ENCODE assay signal across 17 mouse cellular contexts in the genomic region with DNA sequence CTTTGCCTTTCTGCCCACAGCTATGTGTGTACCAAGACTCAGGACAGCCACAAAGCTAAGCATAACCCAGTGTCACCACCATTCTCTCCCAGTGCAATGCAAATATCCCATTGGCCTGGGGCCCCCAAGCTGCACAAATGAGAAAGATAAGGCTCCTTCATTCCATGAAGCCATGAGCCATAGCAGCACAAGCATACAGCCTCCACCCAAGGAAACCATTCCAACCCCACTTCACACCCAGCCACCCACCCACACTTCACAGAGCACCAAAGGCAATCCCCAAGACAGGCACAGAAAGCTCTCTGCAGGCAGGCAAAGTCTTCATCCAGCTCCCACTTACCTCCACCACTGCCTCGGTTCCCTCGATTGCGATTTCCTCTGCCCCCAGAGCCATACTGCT. TPM values are rescaled to one million over a fixed set of nuclear protein-coding genes. Genes with fewer than 3 reads are reported as not detected.
DNase-seq lines count a peak whose midpoint lies in the region; ATAC-seq and TF ChIP-seq lines count a peak whose summit lies in the region.
"Had no signal": no experiment of that assay in that cellular context is flagged by ENCODE, and none has a peak within 500 bp of the region (broad histone marks: within the 10 kb centered on the region; RNA-seq: fewer than 3 reads in every experiment).

No protein-coding gene starts in this region.

- TF ChIP-seq RAD21 in MEL (IDR thresholded peaks at IDR 0.05; ENCODE audit: low read depth, low read length): no peak

- no peak for DNase-seq in hindbrain, embryonic 10.5 days (ENCODE audit: low spot score)
- no peak for DNase-seq in hindbrain, postnatal 0 days (ENCODE audit: low spot score)
- DNase-seq in midbrain, embryonic 11.5 days (ENCODE audit: low spot score, missing footprints): peak; percentile 90
- no peak for DNase-seq in MEL (ENCODE audit: low read depth, low spot score)
- no peak for DNase-seq in limb, embryonic 10.5 days (ENCODE audit: low spot score)
- no peak for DNase-seq in frontal cortex, postnatal 14 days (ENCODE audit: low spot score in 2 of 2)
- DNase-seq: cerebellum, adult 2 months; embryo, embryonic 11 days; layer of hippocampus, adult 9-11 months; lung, postnatal 4 days; right cerebral cortex, postnatal 25 days; thymus, adult 2 months had no signal

- H3K9me3 ChIP-seq in hindbrain, embryonic 10.5 days: no peaks in the 10 kb centered on the region
- H3K9me3 ChIP-seq in hindbrain, postnatal 0 days (ENCODE audit: low read length): no peaks in the 10 kb centered on the region
- H3K9me3 ChIP-seq in midbrain, embryonic 11.5 days (ENCODE audit: control insufficient read depth, low read length): no peaks in the 10 kb centered on the region
- H3K9me3 ChIP-seq in midbrain, embryonic 16.5 days (replicated peaks; ENCODE audit: control insufficient read depth, low read length, poor library complexity, severe bottlenecking): no peaks in the 10 kb centered on the region
- no peaks in the 10 kb centered on the region for H3K9me3 ChIP-seq in MEL (replicated peaks; ENCODE audit: insufficient read depth, low read length)
- H3K9me3 ChIP-seq in limb, embryonic 10.5 days (replicated peaks): no peaks in the 10 kb centered on the region
- H3K9me3 ChIP-seq: heart, embryonic 12.5 days; hindbrain, embryonic 15.5 days; liver, embryonic 15.5 days had no signal

- 90% methylated on average over 3 of the region's 3 CpGs for WGBS in hindbrain, embryonic 10.5 days
- WGBS in hindbrain, postnatal 0 days: 90% methylated on average over 3 of the region's 3 CpGs
- WGBS in midbrain, embryonic 11.5 days: 93% methylated on average over 3 of the region's 3 CpGs
- 88% methylated on average over 3 of the region's 3 CpGs for WGBS in midbrain, embryonic 16.5 days
- WGBS in limb, embryonic 10.5 days: 94% methylated on average over 3 of the region's 3 CpGs

- peaks cover 48% of the 10 kb centered on the region for H3K79me2 ChIP-seq in MEL (ENCODE audit: control insufficient read depth, insufficient read depth, low read length, poor library complexity)

- TF ChIP-seq EP300 in MEL (IDR thresholded peaks at IDR 0.05; ENCODE audit: low read depth in 1 of 2, low read length in 2 of 2): no peak

- H3K4me2 ChIP-seq in hindbrain, postnatal 0 days (ENCODE audit: low read depth, low read length): no peak overlapping the region
- H3K4me2 ChIP-seq in midbrain, embryonic 11.5 days: no peak overlapping the region
- no peak overlapping the region for H3K4me2 ChIP-seq in midbrain, embryonic 16.5 days (ENCODE audit: low read length)
- H3K4me2 ChIP-seq: heart, embryonic 12.5 days; hindbrain, embryonic 15.5 days; liver, embryonic 15.5 days had no signal

- peaks cover 86% of the 10 kb centered on the region for H3K36me3 ChIP-seq in hindbrain, embryonic 10.5 days
- H3K36me3 ChIP-seq in hindbrain, postnatal 0 days (ENCODE audit: insufficient read depth, low read length): peaks cover 72% of the 10 kb centered on the region
- H3K36me3 ChIP-seq in midbrain, embryonic 11.5 days (ENCODE audit: control insufficient read depth, insufficient read depth, low read length): peaks cover 66% of the 10 kb centered on the region
- peaks cover 55% of the 10 kb centered on the region for H3K36me3 ChIP-seq in midbrain, embryonic 16.5 days (ENCODE audit: control insufficient read depth, insufficient read depth, low read length)
- peaks cover 40 to 53% of the 10 kb centered on the region in 2 experiments for H3K36me3 ChIP-seq in MEL (ENCODE audit: control insufficient read depth in 1 of 2, insufficient read depth in 2 of 2, low read length in 2 of 2)
- H3K36me3 ChIP-seq in limb, embryonic 10.5 days: peaks cover 88% of the 10 kb centered on the region

- no peak overlapping the region for H3K27ac ChIP-seq in hindbrain, embryonic 10.5 days
- H3K27ac ChIP-seq in hindbrain, postnatal 0 days: no peak overlapping the region
- H3K27ac ChIP-seq in midbrain, embryonic 11.5 days (ENCODE audit: low read depth, low read length): no peak overlapping the region
- H3K27ac ChIP-seq in midbrain, embryonic 16.5 days (ENCODE audit: low read length): no peak overlapping the region
- no peak overlapping the region for H3K27ac ChIP-seq in MEL (ENCODE audit: control insufficient read depth, low read depth, low read length)
- H3K27ac ChIP-seq in limb, embryonic 10.5 days: no peak overlapping the region
- H3K27ac ChIP-seq: hindbrain, embryonic 15.5 days; liver, embryonic 15.5 days had no signal

- H3K27me3 ChIP-seq in hindbrain, embryonic 10.5 days (ENCODE audit: insufficient read depth, poor library complexity, severe bottlenecking): no peaks in the 10 kb centered on the region
- no peaks in the 10 kb centered on the region for H3K27me3 ChIP-seq in hindbrain, postnatal 0 days (ENCODE audit: insufficient read depth, low read length)
- no peaks in the 10 kb centered on the region for H3K27me3 ChIP-seq in midbrain, embryonic 11.5 days (ENCODE audit: control insufficient read depth, insufficient read depth, low read length)
- H3K27me3 ChIP-seq in midbrain, embryonic 16.5 days (ENCODE audit: control insufficient read depth, insufficient read depth, low read depth, low read length): no peaks in the 10 kb centered on the region
- H3K27me3 ChIP-seq in MEL (ENCODE audit: control insufficient read depth in 1 of 2, insufficient read depth in 2 of 2, low read length in 2 of 2): no peaks in the 10 kb centered on the region
- H3K27me3 ChIP-seq in limb, embryonic 10.5 days (ENCODE audit: low read depth, poor library complexity, severe bottlenecking): no peaks in the 10 kb centered on the region
- H3K27me3 ChIP-seq: heart, embryonic 12.5 days; hindbrain, embryonic 15.5 days; liver, embryonic 15.5 days had no signal

- peaks cover 45% of the 10 kb centered on the region for H3K4me1 ChIP-seq in hindbrain, embryonic 10.5 days (replicated peaks)
- H3K4me1 ChIP-seq in hindbrain, postnatal 0 days (ENCODE audit: insufficient read depth, low read length): no peaks in the 10 kb centered on the region
- peaks cover 23% of the 10 kb centered on the region for H3K4me1 ChIP-seq in midbrain, embryonic 11.5 days (ENCODE audit: control insufficient read depth, insufficient read depth, low read length)
- peaks cover 28% of the 10 kb centered on the region for H3K4me1 ChIP-seq in midbrain, embryonic 16.5 days (ENCODE audit: control insufficient read depth, insufficient read depth, low read length)
- peaks cover 0 to 19% of the 10 kb centered on the region in 2 experiments; a peak in 3 of 4 replicates for H3K4me1 ChIP-seq in MEL (ENCODE audit: control insufficient read depth in 1 of 2, insufficient read depth in 2 of 2, low read length in 2 of 2)
- peaks cover 33% of the 10 kb centered on the region for H3K4me1 ChIP-seq in limb, embryonic 10.5 days

- no peak overlapping the region for H3K9ac ChIP-seq in hindbrain, postnatal 0 days (replicated peaks; ENCODE audit: low read length)
- H3K9ac ChIP-seq in midbrain, embryonic 11.5 days (ENCODE audit: low read length): no peak overlapping the region
- H3K9ac ChIP-seq in midbrain, embryonic 16.5 days (ENCODE audit: low read depth, low read length): no peak overlapping the region
- H3K9ac ChIP-seq in MEL (ENCODE audit: control insufficient read depth, low read depth, low read length, poor library complexity, severe bottlenecking): no peak overlapping the region
- H3K9ac ChIP-seq: heart, embryonic 12.5 days; hindbrain, embryonic 15.5 days; liver, embryonic 15.5 days had no signal

- peak overlapping the region; percentile 23 for H3K4me3 ChIP-seq in hindbrain, embryonic 10.5 days
- no peak overlapping the region for H3K4me3 ChIP-seq in hindbrain, postnatal 0 days (ENCODE audit: low read length)
- H3K4me3 ChIP-seq in midbrain, embryonic 11.5 days (ENCODE audit: low read depth, low read length): no peak overlapping the region
- H3K4me3 ChIP-seq in midbrain, embryonic 16.5 days (ENCODE audit: low read depth, low read length): no peak overlapping the region
- no peak overlapping the region for H3K4me3 ChIP-seq in MEL (ENCODE audit: control insufficient read depth in 1 of 2, insufficient read depth in 1 of 2, low read depth in 2 of 2, low read length in 2 of 2)
- 0 out of 2 replicates have a peak overlapping the region, but pooled peaks have one; percentile 6 for H3K4me3 ChIP-seq in limb, embryonic 10.5 days
- H3K4me3 ChIP-seq: heart, embryonic 12.5 days; hindbrain, embryonic 15.5 days; liver, embryonic 15.5 days had no signal

- TF ChIP-seq POLR2A in MEL (IDR thresholded peaks at IDR 0.05; ENCODE audit: control insufficient read depth in 1 of 2, insufficient read depth in 1 of 2, low read depth in 1 of 2, low read length in 2 of 2, poor library complexity in 1 of 2): peak in 1 of 2 experiments; percentile 42; a peak in 2 of 4 replicates

- ATAC-seq in hindbrain, postnatal 0 days: no peak
- ATAC-seq in midbrain, embryonic 11.5 days (ENCODE audit: low FRiP score): no peak
- ATAC-seq in midbrain, embryonic 16.5 days: no peak
- ATAC-seq: CD4-positive, CD25-positive, alpha-beta regulatory T cell, adult 4 months had no signal

- no peak for TF ChIP-seq CTCF in hindbrain, postnatal 0 days (IDR thresholded peaks at IDR 0.05; ENCODE audit: low read depth)
- no peak for TF ChIP-seq CTCF in MEL (IDR thresholded peaks at IDR 0.05 in 2 of 3, conservative IDR thresholded peaks at IDR 0.05 in 1 of 3; ENCODE audit: control insufficient read depth in 1 of 3, insufficient read depth in 1 of 3, low read depth in 2 of 3, low read length in 3 of 3, poor library complexity in 1 of 3, severe bottlenecking in 1 of 3)

RNA-seq across cellular contexts. Expression of gene Hnrnpab, which starts 4.4 kb away (rescaled TPM):
- polyA plus RNA-seq in hindbrain, embryonic 10.5 days (2016; fragmentation: Nextera tagmentation; extraction: Ambion mirVana): 607 and 630 TPM in 2 replicates
- 212 and 258 TPM in 2 replicates for total RNA-seq in hindbrain, postnatal 0 days (2014; rRNA removed)
- polyA plus RNA-seq in hindbrain, postnatal 0 days (2015; fragmentation: Nextera tagmentation; extraction: Ambion mirVana): 229 and 231 TPM in 2 replicates
- 802 and 844 TPM in 2 replicates for polyA plus RNA-seq in midbrain, embryonic 11.5 days (2014; fragmentation: Nextera tagmentation; extraction: Ambion mirVana)
- 273 and 303 TPM in 2 replicates for polyA plus RNA-seq in midbrain, embryonic 16.5 days (2015; fragmentation: Nextera tagmentation; extraction: Ambion mirVana)
- total RNA-seq in MEL (2012; rRNA removed): 894 and 908 TPM in 2 replicates
- 1,000 to 10,000 TPM in 1 of 2 experiments, 100 to 1,000 TPM in 1; 184 to 1,104 TPM for polyA plus RNA-seq in MEL (2012; ENCODE audit: insufficient read depth in 1 of 2, insufficient read length in 2 of 2, low read depth in 1 of 2, low replicate concordance in 2 of 2, missing spikeins in 1 of 2)
- 723 and 764 TPM in 2 replicates for polyA plus RNA-seq in limb, embryonic 10.5 days (2016; fragmentation: Nextera tagmentation; extraction: Ambion mirVana)

RNA-seq across cellular contexts. Expression of gene Nhp2, which starts 17.3 kb away (rescaled TPM):
- 209 and 250 TPM in 2 replicates for polyA plus RNA-seq in hindbrain, embryonic 10.5 days (2016; fragmentation: Nextera tagmentation; extraction: Ambion mirVana)
- total RNA-seq in hindbrain, postnatal 0 days (2014; rRNA removed): 43.9 and 60.8 TPM in 2 replicates
- 105 and 109 TPM in 2 replicates for polyA plus RNA-seq in hindbrain, postnatal 0 days (2015; fragmentation: Nextera tagmentation; extraction: Ambion mirVana)
- polyA plus RNA-seq in midbrain, embryonic 11.5 days (2014; fragmentation: Nextera tagmentation; extraction: Ambion mirVana): 152 and 167 TPM in 2 replicates
- polyA plus RNA-seq in midbrain, embryonic 16.5 days (2015; fragmentation: Nextera tagmentation; extraction: Ambion mirVana): 83.7 and 85.9 TPM in 2 replicates
- 588 and 649 TPM in 2 replicates for total RNA-seq in MEL (2012; rRNA removed)
- 1,000 to 10,000 TPM in 1 of 2 experiments, 100 to 1,000 TPM in 1; 739 to 6,489 TPM for polyA plus RNA-seq in MEL (2012; ENCODE audit: insufficient read depth in 1 of 2, insufficient read length in 2 of 2, low read depth in 1 of 2, low replicate concordance in 2 of 2, missing spikeins in 1 of 2)
- polyA plus RNA-seq in limb, embryonic 10.5 days (2016; fragmentation: Nextera tagmentation; extraction: Ambion mirVana): 230 and 312 TPM in 2 replicates

RNA-seq across cellular contexts. Expression of gene Phykpl, which starts 17.7 kb away (rescaled TPM):
- polyA plus RNA-seq in hindbrain, embryonic 10.5 days (2016; fragmentation: Nextera tagmentation; extraction: Ambion mirVana): 13.5 and 14.6 TPM in 2 replicates
- total RNA-seq in hindbrain, postnatal 0 days (2014; rRNA removed): 3.8 and 5.3 TPM in 2 replicates
- 7.9 and 8.6 TPM in 2 replicates for polyA plus RNA-seq in hindbrain, postnatal 0 days (2015; fragmentation: Nextera tagmentation; extraction: Ambion mirVana)
- 9.6 and 10.7 TPM in 2 replicates for polyA plus RNA-seq in midbrain, embryonic 11.5 days (2014; fragmentation: Nextera tagmentation; extraction: Ambion mirVana)
- polyA plus RNA-seq in midbrain, embryonic 16.5 days (2015; fragmentation: Nextera tagmentation; extraction: Ambion mirVana): 9.4 and 9.7 TPM in 2 replicates
- 17.2 and 22.7 TPM in 2 replicates for total RNA-seq in MEL (2012; rRNA removed)
- polyA plus RNA-seq in MEL (2012; ENCODE audit: insufficient read depth in 1 of 2, insufficient read length in 2 of 2, low read depth in 1 of 2, low replicate concordance in 2 of 2, missing spikeins in 1 of 2): 10 to 100 TPM in 1 of 2 experiments, not detected in 1; 23.0 TPM
- 15.6 and 16.1 TPM in 2 replicates for polyA plus RNA-seq in limb, embryonic 10.5 days (2016; fragmentation: Nextera tagmentation; extraction: Ambion mirVana)

RNA-seq across cellular contexts. Expression of gene Rmnd5b, which starts 33.4 kb away (rescaled TPM):
- polyA plus RNA-seq in hindbrain, embryonic 10.5 days (2016; fragmentation: Nextera tagmentation; extraction: Ambion mirVana): 38.9 and 45.6 TPM in 2 replicates
- total RNA-seq in hindbrain, postnatal 0 days (2014; rRNA removed): 81.3 and 99.9 TPM in 2 replicates
- 60.9 and 63.8 TPM in 2 replicates for polyA plus RNA-seq in hindbrain, postnatal 0 days (2015; fragmentation: Nextera tagmentation; extraction: Ambion mirVana)
- 40.4 and 41.5 TPM in 2 replicates for polyA plus RNA-seq in midbrain, embryonic 11.5 days (2014; fragmentation: Nextera tagmentation; extraction: Ambion mirVana)
- polyA plus RNA-seq in midbrain, embryonic 16.5 days (2015; fragmentation: Nextera tagmentation; extraction: Ambion mirVana): 80.0 and 82.7 TPM in 2 replicates
- 52.5 and 55.1 TPM in 2 replicates for total RNA-seq in MEL (2012; rRNA removed)
- polyA plus RNA-seq in MEL (2012; ENCODE audit: insufficient read depth in 1 of 2, insufficient read length in 2 of 2, low read depth in 1 of 2, low replicate concordance in 2 of 2, missing spikeins in 1 of 2): 10 to 100 TPM in 1 of 2 experiments, not detected in 1; 63.0 TPM
- 37.1 and 42.1 TPM in 2 replicates for polyA plus RNA-seq in limb, embryonic 10.5 days (2016; fragmentation: Nextera tagmentation; extraction: Ambion mirVana)

RNA-seq across cellular contexts. Expression of gene N4bp3, which starts 48.4 kb away (rescaled TPM):
- polyA plus RNA-seq in hindbrain, embryonic 10.5 days (2016; fragmentation: Nextera tagmentation; extraction: Ambion mirVana): 18.3 and 19.5 TPM in 2 replicates
- total RNA-seq in hindbrain, postnatal 0 days (2014; rRNA removed): 48.0 and 55.6 TPM in 2 replicates
- 29.0 and 30.3 TPM in 2 replicates for polyA plus RNA-seq in hindbrain, postnatal 0 days (2015; fragmentation: Nextera tagmentation; extraction: Ambion mirVana)
- polyA plus RNA-seq in midbrain, embryonic 11.5 days (2014; fragmentation: Nextera tagmentation; extraction: Ambion mirVana): 6.3 and 9.2 TPM in 2 replicates
- polyA plus RNA-seq in midbrain, embryonic 16.5 days (2015; fragmentation: Nextera tagmentation; extraction: Ambion mirVana): 19.6 and 22.3 TPM in 2 replicates
- 6.9 and 7.1 TPM in 2 replicates for total RNA-seq in MEL (2012; rRNA removed)
- polyA plus RNA-seq in MEL (2012; ENCODE audit: insufficient read depth in 1 of 2, insufficient read length in 2 of 2, low read depth in 1 of 2, low replicate concordance in 2 of 2, missing spikeins in 1 of 2): 10 to 100 TPM in 1 of 2 experiments, not detected in 1; 11.5 TPM
- polyA plus RNA-seq in limb, embryonic 10.5 days (2016; fragmentation: Nextera tagmentation; extraction: Ambion mirVana): 27.9 and 34.3 TPM in 2 replicates

Comparison
In these comparisons a context has a peak if more than half of its experiments do, and no peak if none do; other contexts are left out.
1. H3K4me3 ChIP-seq: peak in hindbrain, embryonic 10.5 days (single experiment) and limb, embryonic 10.5 days (single experiment); none in hindbrain, postnatal 0 days (single experiment), midbrain, embryonic 11.5 days (single experiment), midbrain, embryonic 16.5 days (single experiment) and MEL (0 of 2).